8 mouse cellular contexts compared by ENCODE assay signal in genomic region chr2:135957689-135958088, GRCm38 (mm10).
DNase-seq lines count a peak whose midpoint lies in the region; ATAC-seq and TF ChIP-seq lines count a peak whose summit lies in the region.

No protein-coding gene starts in this region.

- H3K4me2 ChIP-seq in kidney, embryonic 16.5 days (replicated peaks; ENCODE audit: low read depth, low read length), result no peak overlapping the region

- no peak for TF ChIP-seq POLR2A in liver, adult 2 months (IDR thresholded peaks at IDR 0.05; ENCODE audit: extremely low read depth, insufficient read depth, low read length)

- peaks cover 38% of the 10 kb centered on the region for H3K36me3 ChIP-seq in E14TG2a.4 (ENCODE audit: insufficient read depth, low read length)
- no peaks in the 10 kb centered on the region for H3K36me3 ChIP-seq in kidney, embryonic 16.5 days (ENCODE audit: insufficient read depth, low read length)
- H3K36me3 ChIP-seq in liver, adult 2 months (ENCODE audit: control insufficient read depth, insufficient read depth, low read length), result no peaks in the 10 kb centered on the region

- H3K79me2 ChIP-seq in liver, adult 2 months (ENCODE audit: control insufficient read depth, insufficient read depth, low read length), result no peaks in the 10 kb centered on the region

- peak; percentile 97 for TF ChIP-seq CTCF in E14TG2a.4 (conservative IDR thresholded peaks at IDR 0.05; ENCODE audit: low read length)
- peak; percentile 91 for TF ChIP-seq CTCF in liver, adult 2 months (IDR thresholded peaks at IDR 0.05; ENCODE audit: low read depth, low read length)

- H3K9ac ChIP-seq in kidney, embryonic 16.5 days (replicated peaks; ENCODE audit: low read length), result no peak overlapping the region
- H3K9ac ChIP-seq in liver, adult 2 months (ENCODE audit: low read depth, low read length), result no peak overlapping the region

- 27% methylated on average over 7 of the region's 7 CpGs for WGBS in kidney, embryonic 16.5 days
- WGBS in liver, adult 2 months, result 38% methylated on average over 7 of the region's 7 CpGs

- DNase-seq in adrenal gland, postnatal 10 days, result peak; percentile 77
- DNase-seq in embryo, embryonic 11.5 days (ENCODE audit: low read depth, low spot score), result peak; percentile 45
- DNase-seq in heart, adult 8-10 months (ENCODE audit: low spot score), result peak; percentile 52
- DNase-seq in liver, adult 2 months (ENCODE audit: extremely low read depth, low read depth, low spot score), result peak; percentile 14
- DNase-seq in naive thymus-derived CD4-positive, alpha-beta T cell, adult 2 months (ENCODE audit: low read depth), result peak; percentile 53
- DNase-seq in thymus, adult 18-20 months, result peak; percentile 5 to 11

- no peaks in the 10 kb centered on the region for H3K27me3 ChIP-seq in E14TG2a.4 (ENCODE audit: insufficient read depth, low read length)
- H3K27me3 ChIP-seq in kidney, embryonic 16.5 days (ENCODE audit: insufficient read depth, low read length), result no peaks in the 10 kb centered on the region
- H3K27me3 ChIP-seq in liver, adult 2 months (ENCODE audit: control insufficient read depth, insufficient read depth, low read length), result no peaks in the 10 kb centered on the region

- H3K27ac ChIP-seq in kidney, embryonic 16.5 days (ENCODE audit: low read length), result no peak overlapping the region
- H3K27ac ChIP-seq in liver, adult 2 months (replicated peaks; ENCODE audit: insufficient read depth, low read depth, low read length), result no peak overlapping the region

- H3K9me3 ChIP-seq in E14TG2a.4 (ENCODE audit: low read length), result no peaks in the 10 kb centered on the region
- no peaks in the 10 kb centered on the region for H3K9me3 ChIP-seq in kidney, embryonic 16.5 days (ENCODE audit: low read length)

- peak; percentile 59 for ATAC-seq in kidney, embryonic 16.5 days (ENCODE audit: low FRiP score, low TSS enrichment)

- no peaks in the 10 kb centered on the region for H3K4me1 ChIP-seq in E14TG2a.4 (replicated peaks; ENCODE audit: low read depth, low read length)
- H3K4me1 ChIP-seq in kidney, embryonic 16.5 days (ENCODE audit: insufficient read depth, low read length), result no peaks in the 10 kb centered on the region
- H3K4me1 ChIP-seq in liver, adult 2 months (ENCODE audit: control insufficient read depth, insufficient read depth, low read length), result no peaks in the 10 kb centered on the region

- no peak overlapping the region for H3K4me3 ChIP-seq in E14TG2a.4 (replicated peaks; ENCODE audit: low read length)
- no peak overlapping the region for H3K4me3 ChIP-seq in kidney, embryonic 16.5 days (ENCODE audit: low read length)
- H3K4me3 ChIP-seq in liver, adult 2 months (ENCODE audit: insufficient read depth, low read depth, low read length), result no peak overlapping the region

Comparison
In these comparisons a context has a peak if more than half of its experiments do, and no peak if none do; other contexts are left out.
1. DNase-seq: peak in every context shown above with its lines; median percentile 77 in adrenal gland, postnatal 10 days; 53 in naive thymus-derived CD4-positive, alpha-beta T cell, adult 2 months; 52 in heart, adult 8-10 months; 45 in embryo, embryonic 11.5 days; 14 in liver, adult 2 months; 8 in thymus, adult 18-20 months.